Mouse (Mus musculus) megakaryocyte, embryonic 14.5 days (primary cell): ENCODE results near the gene Cpm.

Experiments used
- FLI1 ChIP-seq: IDR thresholded peaks from 2 replicates; pipeline ENCODE4 v1.6.1; 2012; ENCODE audit warnings: low read length, inconsistent platforms, mixed read lengths
- GATA1 ChIP-seq: IDR thresholded peaks from 3 replicates; pipeline ENCODE4 v1.6.1; 2012; ENCODE audit warnings: mixed read lengths, low read length, inconsistent platforms, borderline replicate concordance

DNA sequence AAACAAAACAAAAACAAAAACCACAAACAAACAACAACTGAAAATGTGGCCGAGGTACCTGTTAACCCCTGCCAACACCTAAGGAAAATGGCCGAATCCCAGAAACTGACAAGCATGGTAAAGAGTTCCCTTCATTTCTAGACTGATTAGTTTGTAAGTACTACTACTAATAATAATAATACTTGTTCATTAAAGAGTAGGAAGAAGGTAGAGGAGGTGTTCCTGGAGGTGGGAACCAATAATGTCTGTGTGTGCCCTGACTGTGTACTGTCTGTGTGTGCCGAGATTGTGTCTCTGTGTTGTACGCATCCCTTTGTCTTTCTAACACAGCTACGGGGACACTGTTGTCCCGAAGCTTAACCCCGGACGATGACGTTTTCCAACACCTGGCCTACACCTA lies 42.0 kb downstream of the Cpm start:
- TF ChIP-seq GATA1 (no peak), FLI1 (no peak)
